Mouse (Mus musculus): ENCODE results near the gene Acss2. TPM values are rescaled to one million over a fixed set of nuclear protein-coding genes. Genes with fewer than 3 reads are reported as not detected.

Gene Acss2
- polyA plus RNA-seq (2014; fragmentation: Nextera tagmentation; extraction: Ambion mirVana), result 17.5 TPM in 2 replicates

GRCm38 (mm10) chr2:155517455-155518423 lies at the start of gene Acss2, which contains the start of gene Ggt7:
Gene Acss2 (plus strand): TSS chr2:155517948.
Gene Ggt7 (minus strand): TSS chr2:155518237.
- H3K9ac ChIP-seq (ENCODE audit: low read length), result peak within 1 kb of the TSS; percentile 70
- H3K9me3 ChIP-seq (replicated peaks; ENCODE audit: control insufficient read depth, low read length), result no peaks in the 10 kb centered on the region
- ATAC-seq (peak; percentile 98), DNase-seq (ENCODE audit: low spot score) (peak; percentile 99)
- peak within 1 kb of the TSS; percentile 64 for H3K4me3 ChIP-seq (ENCODE audit: low read depth, low read length)
- H3K4me1 ChIP-seq (ENCODE audit: control insufficient read depth, insufficient read depth, low read length), result peaks cover 11% of the 10 kb centered on the region
- WGBS, result 3% methylated on average over 70 of the region's 70 CpGs
- peak within 1 kb of the TSS; percentile 79 for H3K4me2 ChIP-seq (ENCODE audit: low read length)
- H3K27ac ChIP-seq (ENCODE audit: low read depth, low read length), result peak within 1 kb of the TSS; percentile 60
- no peaks in the 10 kb centered on the region for H3K36me3 ChIP-seq (ENCODE audit: control insufficient read depth, insufficient read depth, low read length)
- H3K27me3 ChIP-seq (replicated peaks; ENCODE audit: control insufficient read depth, insufficient read depth, low read length), result no peaks in the 10 kb centered on the region

GRCm38 (mm10) chr2:155472671-155473569 lies 44.8 kb upstream of the Acss2 start:
- H3K9me3 ChIP-seq (replicated peaks; ENCODE audit: control insufficient read depth, low read length), result no peaks in the 10 kb centered on the region
- peak overlapping the region; percentile 66 for H3K4me2 ChIP-seq (ENCODE audit: low read length)
- peak overlapping the region; percentile 85 for H3K4me3 ChIP-seq (ENCODE audit: low read depth, low read length)
- DNase-seq (ENCODE audit: low spot score) (peak; percentile 22), ATAC-seq (peak; percentile 77)
- H3K9ac ChIP-seq (ENCODE audit: low read length), result peak overlapping the region; percentile 95
- peak overlapping the region; percentile 86 for H3K27ac ChIP-seq (ENCODE audit: low read depth, low read length)
- H3K4me1 ChIP-seq (ENCODE audit: control insufficient read depth, insufficient read depth, low read length), result peaks cover 14% of the 10 kb centered on the region
- no peaks in the 10 kb centered on the region for H3K36me3 ChIP-seq (ENCODE audit: control insufficient read depth, insufficient read depth, low read length)
- no peaks in the 10 kb centered on the region for H3K27me3 ChIP-seq (replicated peaks; ENCODE audit: control insufficient read depth, insufficient read depth, low read length)
- WGBS, result under 1% methylated on average over 35 of the region's 71 CpGs

GRCm38 (mm10) chr2:155473570-155474088 lies 44.1 kb upstream of the Acss2 start, which contains the start of gene Ncoa6:
Gene Ncoa6 (minus strand): TSS chr2:155473894.
- no peaks in the 10 kb centered on the region for H3K27me3 ChIP-seq (replicated peaks; ENCODE audit: control insufficient read depth, insufficient read depth, low read length)
- H3K4me1 ChIP-seq (ENCODE audit: control insufficient read depth, insufficient read depth, low read length), result peaks cover 14% of the 10 kb centered on the region
- H3K9me3 ChIP-seq (replicated peaks; ENCODE audit: control insufficient read depth, low read length), result no peaks in the 10 kb centered on the region
- H3K4me2 ChIP-seq (ENCODE audit: low read length), result peak within 1 kb of the TSS; percentile 66
- DNase-seq (ENCODE audit: low spot score) (peak; percentile 89), ATAC-seq (peak; percentile 85)
- H3K27ac ChIP-seq (ENCODE audit: low read depth, low read length), result peak within 1 kb of the TSS; percentile 86
- 1% methylated on average over 44 of the region's 72 CpGs for WGBS
- H3K36me3 ChIP-seq (ENCODE audit: control insufficient read depth, insufficient read depth, low read length), result no peaks in the 10 kb centered on the region
- peak within 1 kb of the TSS; percentile 85 for H3K4me3 ChIP-seq (ENCODE audit: low read depth, low read length)
- peak within 1 kb of the TSS; percentile 95 for H3K9ac ChIP-seq (ENCODE audit: low read length)

- Histone ChIP-seq H3K4me1 (ENCODE audit: control insufficient read depth, insufficient read depth, low read length) (no peaks in the 10 kb centered on the region), H3K9ac (ENCODE audit: low read length) (no peak overlapping the region), H3K27ac (ENCODE audit: low read depth, low read length) (no peak overlapping the region), H3K9me3 (replicated peaks; ENCODE audit: control insufficient read depth, low read length) (no peaks in the 10 kb centered on the region), H3K27me3 (replicated peaks; ENCODE audit: control insufficient read depth, insufficient read depth, low read length) (no peaks in the 10 kb centered on the region), H3K4me2 (ENCODE audit: low read length) (no peak overlapping the region), H3K4me3 (ENCODE audit: low read depth, low read length) (no peak overlapping the region), H3K36me3 (ENCODE audit: control insufficient read depth, insufficient read depth, low read length) (no peaks in the 10 kb centered on the region)
- ATAC-seq, result no peak
- WGBS, result 44% methylated on average over 3 of the region's 3 CpGs
- DNase-seq (ENCODE audit: low spot score), result peak; percentile 81
These were observed 35.7 kb upstream of the Acss2 start for GRCm38 (mm10) chr2:155482021-155482420.

- H3K9ac ChIP-seq (ENCODE audit: low read length), result no peak overlapping the region
- DNase-seq (ENCODE audit: low spot score) (no peak), ATAC-seq (no peak)
- H3K4me1 ChIP-seq (ENCODE audit: control insufficient read depth, insufficient read depth, low read length), result no peaks in the 10 kb centered on the region
- H3K36me3 ChIP-seq (ENCODE audit: control insufficient read depth, insufficient read depth, low read length), result peaks cover 39% of the 10 kb centered on the region
- 95% methylated on average over 6 of the region's 6 CpGs for WGBS
- H3K4me2 ChIP-seq (ENCODE audit: low read length), result no peak overlapping the region
- no peak overlapping the region for H3K27ac ChIP-seq (ENCODE audit: low read depth, low read length)
- H3K9me3 ChIP-seq (replicated peaks; ENCODE audit: control insufficient read depth, low read length), result no peaks in the 10 kb centered on the region
- no peak overlapping the region for H3K4me3 ChIP-seq (ENCODE audit: low read depth, low read length)
- H3K27me3 ChIP-seq (replicated peaks; ENCODE audit: control insufficient read depth, insufficient read depth, low read length), result no peaks in the 10 kb centered on the region
These were observed 26.8 kb upstream of the Acss2 start for GRCm38 (mm10) chr2:155490998-155491397.

- no peak overlapping the region for H3K9ac ChIP-seq (ENCODE audit: low read length)
- DNase-seq (ENCODE audit: low spot score) (no peak), ATAC-seq (no peak)
- H3K4me2 ChIP-seq (ENCODE audit: low read length), result no peak overlapping the region
- WGBS, result 90% methylated on average over 7 of the region's 7 CpGs
- no peaks in the 10 kb centered on the region for H3K4me1 ChIP-seq (ENCODE audit: control insufficient read depth, insufficient read depth, low read length)
- H3K27ac ChIP-seq (ENCODE audit: low read depth, low read length), result no peak overlapping the region
- H3K9me3 ChIP-seq (replicated peaks; ENCODE audit: control insufficient read depth, low read length), result no peaks in the 10 kb centered on the region
- H3K27me3 ChIP-seq (replicated peaks; ENCODE audit: control insufficient read depth, insufficient read depth, low read length), result no peaks in the 10 kb centered on the region
- no peak overlapping the region for H3K4me3 ChIP-seq (ENCODE audit: low read depth, low read length)
- peaks cover 40% of the 10 kb centered on the region for H3K36me3 ChIP-seq (ENCODE audit: control insufficient read depth, insufficient read depth, low read length)
These were observed 15.2 kb upstream of the Acss2 start for GRCm38 (mm10) chr2:155502596-155502995.

GRCm38 (mm10) chr2:155504440-155505355 lies 13.1 kb upstream of the Acss2 start:
- DNase-seq (ENCODE audit: low spot score) (peak; percentile 59), ATAC-seq (0 out of 2 replicates have a peak, but pooled peaks have one; percentile 29)
- Histone ChIP-seq H3K4me1 (ENCODE audit: control insufficient read depth, insufficient read depth, low read length) (no peaks in the 10 kb centered on the region), H3K27me3 (replicated peaks; ENCODE audit: control insufficient read depth, insufficient read depth, low read length) (no peaks in the 10 kb centered on the region), H3K36me3 (ENCODE audit: control insufficient read depth, insufficient read depth, low read length) (peaks cover 22% of the 10 kb centered on the region), H3K27ac (ENCODE audit: low read depth, low read length) (no peak overlapping the region), H3K9me3 (replicated peaks; ENCODE audit: control insufficient read depth, low read length) (no peaks in the 10 kb centered on the region), H3K4me3 (ENCODE audit: low read depth, low read length) (no peak overlapping the region), H3K9ac (ENCODE audit: low read length) (no peak overlapping the region), H3K4me2 (ENCODE audit: low read length) (no peak overlapping the region)
- 42% methylated on average over 13 of the region's 13 CpGs for WGBS

- H3K4me1 ChIP-seq (ENCODE audit: control insufficient read depth, insufficient read depth, low read length), result no peaks in the 10 kb centered on the region
- H3K9me3 ChIP-seq (replicated peaks; ENCODE audit: control insufficient read depth, low read length), result no peaks in the 10 kb centered on the region
- ATAC-seq, result no peak
- H3K27me3 ChIP-seq (replicated peaks; ENCODE audit: control insufficient read depth, insufficient read depth, low read length), result no peaks in the 10 kb centered on the region
- H3K4me3 ChIP-seq (ENCODE audit: low read depth, low read length), result no peak overlapping the region
- H3K27ac ChIP-seq (ENCODE audit: low read depth, low read length), result no peak overlapping the region
- no peak overlapping the region for H3K4me2 ChIP-seq (ENCODE audit: low read length)
- no peak overlapping the region for H3K9ac ChIP-seq (ENCODE audit: low read length)
- peaks cover 15% of the 10 kb centered on the region for H3K36me3 ChIP-seq (ENCODE audit: control insufficient read depth, insufficient read depth, low read length)
- no peak for DNase-seq (ENCODE audit: low spot score)
- WGBS, result 92% methylated on average over 9 of the region's 9 CpGs
These were observed 11.9 kb upstream of the Acss2 start for GRCm38 (mm10) chr2:155505811-155506210.

All from forebrain, embryonic 14.5 days (tissue).